Mouse (Mus musculus): ENCODE data around the gene Abca7.

Abca7 gene

DNA sequence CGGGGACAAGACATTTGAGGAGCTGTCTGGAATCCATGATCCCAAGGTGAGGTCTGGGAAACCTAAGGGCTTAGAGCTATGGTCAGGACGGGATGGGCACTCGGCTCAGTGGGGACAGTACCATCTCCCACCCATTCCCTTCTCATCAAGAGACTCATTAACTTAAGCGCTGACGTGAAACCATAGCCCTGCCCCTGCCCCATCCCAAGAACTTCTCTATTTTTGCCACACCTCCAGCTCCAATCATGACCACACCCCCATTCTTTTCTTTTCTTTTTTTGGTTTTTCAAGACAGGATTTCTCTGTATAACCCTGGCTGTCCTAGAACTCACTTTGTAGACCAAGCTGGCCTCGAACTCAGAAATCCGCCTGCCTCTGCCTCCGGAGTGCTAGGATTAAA is 21.6 kb upstream of the Abca7 start:
- no peak for DNase-seq (ENCODE audit: low read depth)

- no peak for DNase-seq (ENCODE audit: low read depth)
These were observed 20.1 kb upstream of the Abca7 start for GRCm38 (mm10) chr10:79976071-79976721.

GRCm38 (mm10) chr10:79976722-79977107 is 19.6 kb upstream of the Abca7 start:
- no peak for DNase-seq (ENCODE audit: low read depth)

- no peak for DNase-seq (ENCODE audit: low read depth)
These were observed 19.0 kb upstream of the Abca7 start for GRCm38 (mm10) chr10:79977324-79977723.

GRCm38 (mm10) chr10:79978061-79978460 is 18.2 kb upstream of the Abca7 start:
- DNase-seq (ENCODE audit: low read depth): no peak

DNA sequence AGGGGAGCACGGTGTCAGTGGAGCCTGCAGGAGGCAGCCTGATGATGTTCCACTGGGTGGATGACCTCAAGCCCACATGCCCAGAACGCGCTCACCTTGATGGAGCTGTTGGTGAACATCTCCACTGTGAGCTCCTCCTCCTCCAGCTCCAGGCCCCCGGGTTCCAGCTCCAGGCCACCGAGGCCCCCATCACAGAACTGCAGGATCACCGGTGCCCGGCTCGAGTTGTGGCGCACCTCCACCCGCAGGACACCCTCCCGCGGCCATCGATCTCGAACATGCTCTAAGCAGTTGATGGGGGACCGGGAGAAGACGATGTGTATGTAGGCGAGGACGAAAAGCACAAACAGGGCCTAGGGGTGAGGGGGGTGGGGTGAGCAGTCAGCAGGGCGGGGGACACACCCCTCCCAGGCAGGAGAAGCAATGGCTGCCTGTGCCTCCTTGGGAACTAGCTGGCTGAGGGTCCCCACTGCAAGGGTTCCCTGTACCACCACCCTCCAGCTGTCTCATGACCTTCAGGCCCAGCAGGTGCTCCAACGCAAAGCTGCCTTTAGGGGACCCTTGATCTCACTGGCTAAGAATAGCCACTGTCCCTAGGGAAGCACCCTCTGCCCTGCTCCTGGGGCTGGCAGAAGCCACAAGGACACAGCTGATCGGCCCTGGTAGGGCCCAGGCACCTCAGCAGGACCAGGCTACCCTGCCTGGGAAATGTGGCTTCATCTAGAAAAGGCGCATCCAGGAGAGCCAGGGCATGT is 16.7 kb upstream of the Abca7 start:
- DNase-seq (ENCODE audit: low read depth): no peak

DNA sequence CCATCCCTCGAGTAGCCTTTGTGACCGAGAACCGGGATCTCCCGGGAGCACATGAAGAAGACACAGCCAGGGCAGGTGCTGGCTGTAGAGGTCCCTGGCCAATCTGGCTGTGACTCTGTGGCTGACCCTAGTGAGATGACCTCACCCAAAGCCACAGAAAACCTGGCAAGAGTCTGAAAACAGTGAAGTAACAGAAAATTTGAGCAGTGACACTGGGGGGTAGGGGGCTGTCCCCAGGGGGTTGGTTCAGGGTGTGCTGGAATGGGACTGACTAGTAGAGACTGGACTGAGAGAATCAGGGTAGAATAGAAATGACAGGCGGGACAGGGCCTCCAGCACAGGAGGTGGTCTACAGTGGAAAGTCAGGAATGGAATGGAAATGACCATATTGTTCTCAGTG is 13.1 kb upstream of the Abca7 start:
- no peak for DNase-seq (ENCODE audit: low read depth)

- peak; percentile 64 for DNase-seq (ENCODE audit: low read depth)
These were observed 12.6 kb upstream of the Abca7 start for GRCm38 (mm10) chr10:79983670-79984069.

DNA sequence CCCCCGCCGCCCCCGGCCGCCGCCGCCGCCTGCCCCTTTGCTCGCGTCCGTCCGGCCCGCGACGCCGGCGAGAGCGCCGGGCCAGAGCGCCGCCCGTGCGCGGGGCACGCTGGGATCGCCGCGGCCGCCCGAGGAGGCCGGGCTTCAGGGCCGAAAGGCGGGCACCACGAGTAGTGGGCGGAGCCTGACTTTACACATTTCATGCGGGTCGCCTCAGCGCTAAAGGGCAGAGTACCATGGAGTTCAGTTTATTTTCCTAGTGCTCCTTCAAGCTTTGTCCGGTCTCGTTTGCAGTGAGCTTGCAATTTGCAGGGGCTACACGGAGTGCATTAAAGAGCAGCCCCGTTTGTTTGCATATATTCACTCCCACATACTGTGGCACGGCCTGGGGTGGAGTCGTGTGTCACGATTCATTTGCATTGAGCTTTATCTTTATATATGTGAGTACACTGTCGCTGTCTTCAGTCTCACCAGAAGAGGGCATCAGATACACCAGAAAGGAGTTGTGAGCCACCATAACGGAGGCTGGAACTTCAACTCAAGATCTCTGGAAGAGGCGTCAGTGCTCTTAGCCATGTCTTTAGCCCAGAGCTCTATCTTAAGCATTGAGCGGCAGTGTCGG is 12.0 kb upstream of the Abca7 start, which contains the start of gene Tmem259:
TSS of gene Tmem259 (minus strand) at position 136 of the 622 bp plus-strand sequence.
- DNase-seq (ENCODE audit: low read depth): peak; percentile 97

GRCm38 (mm10) chr10:79984871-79985270 is 11.4 kb upstream of the Abca7 start:
- peak; percentile 100 for DNase-seq (ENCODE audit: low read depth)

DNA sequence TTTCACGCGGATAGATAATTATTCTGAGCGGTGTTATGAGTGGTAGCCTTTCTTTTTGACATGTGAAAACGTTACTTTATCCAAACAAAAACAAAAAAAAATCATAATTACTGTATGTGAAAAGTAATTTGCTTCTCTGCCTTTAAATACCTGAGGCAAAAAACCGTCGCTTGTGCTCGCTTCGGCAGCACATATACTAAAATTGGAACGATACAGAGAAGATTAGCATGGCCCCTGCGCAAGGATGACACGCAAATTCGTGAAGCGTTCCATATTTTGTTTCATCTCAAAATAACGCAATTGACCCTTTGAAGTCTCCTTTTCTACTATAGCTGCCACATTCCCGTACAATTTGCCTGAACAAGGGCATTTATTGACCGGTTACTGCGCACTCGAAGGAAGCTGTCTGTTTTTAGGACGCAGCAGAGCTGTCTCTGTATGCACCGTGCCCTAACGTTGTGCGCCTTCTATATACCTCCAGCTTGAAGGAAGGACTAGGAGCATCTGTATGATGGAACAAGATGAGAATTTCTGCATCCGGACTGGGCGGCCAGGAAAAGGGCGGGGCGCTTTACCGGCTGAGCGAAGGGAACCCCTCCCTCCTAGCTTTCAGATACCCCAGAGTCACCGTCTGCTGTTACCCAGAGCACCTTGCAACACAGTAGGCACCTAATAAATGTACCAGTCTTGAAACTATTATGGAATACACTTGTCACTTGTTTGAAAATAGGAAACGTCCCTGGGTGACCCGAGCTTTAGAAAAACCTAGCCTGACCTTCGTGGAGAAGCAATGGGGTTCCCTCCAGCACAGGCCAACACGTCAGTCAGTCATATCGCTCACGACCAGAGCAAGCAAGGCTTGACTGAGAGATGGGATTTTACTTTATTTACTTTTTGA is 10.7 kb upstream of the Abca7 start:
- peak; percentile 81 for DNase-seq (ENCODE audit: low read depth)

DNA sequence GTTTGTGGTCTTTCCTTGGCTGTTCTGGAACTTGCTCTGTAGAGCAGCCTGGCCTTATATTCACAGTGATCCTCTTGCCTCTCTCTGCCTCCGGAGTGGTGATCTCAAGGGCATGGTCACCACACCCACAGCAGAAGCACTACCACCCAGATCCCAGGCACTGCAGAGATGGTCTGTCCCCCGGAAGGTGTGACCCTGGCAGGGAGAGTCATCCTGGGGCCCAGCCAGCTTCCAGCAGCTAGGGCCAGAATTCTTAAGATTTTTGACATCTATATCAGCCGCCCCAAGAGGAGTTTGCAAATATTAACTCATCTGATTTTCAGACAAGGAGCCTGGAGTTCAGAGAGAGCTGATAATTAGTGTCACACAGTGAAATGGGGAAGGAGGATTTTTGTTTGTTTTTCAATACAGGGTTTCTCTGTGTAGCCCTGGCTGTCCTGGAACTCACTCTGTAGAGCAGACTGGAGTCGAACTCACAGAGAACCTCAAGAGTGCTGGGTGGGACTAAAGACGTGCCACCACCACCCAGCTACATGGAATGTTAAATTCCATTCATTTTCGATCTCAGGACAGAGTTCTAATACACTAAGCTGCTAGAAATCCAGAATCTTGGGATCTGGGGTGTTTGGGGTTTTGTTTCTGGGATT is 9.9 kb upstream of the Abca7 start:
- peak; percentile 66 for DNase-seq (ENCODE audit: low read depth)

- DNase-seq (ENCODE audit: low read depth): peak; percentile 97
These were observed 9.3 kb upstream of the Abca7 start for GRCm38 (mm10) chr10:79986963-79987362.

- peak; percentile 58 for DNase-seq (ENCODE audit: low read depth)
These were observed 8.4 kb upstream of the Abca7 start for GRCm38 (mm10) chr10:79987771-79988505.

- peak; percentile 90 for DNase-seq (ENCODE audit: low read depth)
These were observed 7.6 kb upstream of the Abca7 start, which contains the start of gene Cnn2 for GRCm38 (mm10) chr10:79988506-79989271. Gene Cnn2 (plus strand): TSS chr10:79988584.

DNA sequence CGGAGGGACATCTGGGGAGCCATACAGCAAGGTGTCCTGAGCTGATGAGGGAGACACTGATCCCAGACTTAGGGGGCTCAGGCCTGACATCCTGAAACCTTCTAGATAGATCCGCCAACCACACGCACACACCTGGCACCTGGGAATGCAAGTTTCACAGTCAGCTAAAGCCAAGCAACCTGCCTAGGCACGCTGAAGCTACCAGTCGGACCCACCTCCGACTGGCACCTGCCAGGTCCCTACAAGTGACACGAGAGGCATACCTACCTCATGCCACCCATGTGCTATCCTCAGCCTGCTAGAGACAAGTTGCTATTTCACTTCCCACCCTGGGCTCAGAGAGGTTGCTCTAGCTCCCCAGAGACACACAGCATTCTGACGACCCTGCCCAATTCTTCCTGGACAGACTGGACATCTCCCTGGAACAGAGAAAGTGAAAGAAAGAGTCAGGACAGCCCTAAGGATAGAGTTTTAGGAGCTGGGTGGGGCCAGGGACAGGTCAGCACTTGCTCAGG is 7.0 kb upstream of the Abca7 start:
- peak; percentile 47 for DNase-seq (ENCODE audit: low read depth)

GRCm38 (mm10) chr10:79989870-79990269 is 6.4 kb upstream of the Abca7 start:
- peak; percentile 87 for DNase-seq (ENCODE audit: low read depth)

GRCm38 (mm10) chr10:79991099-79991498 is 5.2 kb upstream of the Abca7 start:
- no peak for DNase-seq (ENCODE audit: low read depth)

GRCm38 (mm10) chr10:79991548-79991947 is 4.7 kb upstream of the Abca7 start:
- DNase-seq (ENCODE audit: low read depth): peak; percentile 48

Data from NIH3T3 (cell line).